ENCODE assay signal across 11 mouse cellular contexts in the genomic region with DNA sequence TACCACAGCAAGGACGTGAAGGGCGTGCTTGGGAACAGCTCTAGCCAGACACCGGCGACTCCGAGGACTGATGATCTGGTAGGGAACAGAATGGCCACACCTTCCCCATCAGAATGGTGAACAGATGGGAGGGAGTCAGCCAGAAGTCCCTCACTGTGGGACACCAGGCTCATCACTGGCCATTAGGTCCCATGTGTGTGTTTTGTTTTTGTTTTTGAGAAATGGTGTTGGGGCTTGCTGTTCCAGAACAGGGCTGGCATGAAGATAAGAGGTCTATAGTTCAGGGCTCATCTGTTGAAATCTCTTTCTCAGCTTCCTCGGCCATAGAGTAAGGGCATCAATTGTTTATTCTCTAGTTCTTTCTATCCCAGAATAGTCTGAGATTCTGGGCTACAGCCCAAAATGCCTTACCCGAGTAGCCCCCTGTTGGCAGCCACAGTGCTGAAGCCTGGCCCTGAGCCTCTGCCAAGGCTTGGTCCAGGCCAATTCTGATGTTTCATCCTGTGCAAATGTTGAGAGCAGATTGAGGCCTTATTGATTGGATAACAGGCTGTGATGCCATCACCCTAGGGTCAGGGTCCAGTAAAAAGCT. TPM values are rescaled to one million over a fixed set of nuclear protein-coding genes. Genes with fewer than 3 reads are reported as not detected.
A peak's percentile ranks its signal among the peaks of the same experiment; 100 is the strongest.
DNase-seq lines count a peak whose midpoint lies in the region; ATAC-seq and TF ChIP-seq lines count a peak whose summit lies in the region.
"Had no signal": no experiment of that assay in that cellular context is flagged by ENCODE, and none has a peak within 500 bp of the region (broad histone marks: within the 10 kb centered on the region; RNA-seq: fewer than 3 reads in every experiment).

No protein-coding gene starts in this region.

- peak overlapping the region; percentile 61 for H3K27ac ChIP-seq in forebrain, embryonic 15.5 days (replicated peaks)
- no peak overlapping the region for H3K27ac ChIP-seq in forebrain, embryonic 10.5 days
- H3K27ac ChIP-seq in stomach, postnatal 0 days (replicated peaks) = no peak overlapping the region
- H3K27ac ChIP-seq in liver, embryonic 11.5 days (ENCODE audit: low read depth, low read length) = no peak overlapping the region

- no peaks in the 10 kb centered on the region for H3K36me3 ChIP-seq in forebrain, embryonic 15.5 days
- H3K36me3 ChIP-seq in forebrain, embryonic 10.5 days (replicated peaks) = peaks cover 9% of the 10 kb centered on the region; the same call in 1 of the 2 replicates
- peaks cover 4% of the 10 kb centered on the region; the same call in 1 of the 2 replicates for H3K36me3 ChIP-seq in stomach, postnatal 0 days (ENCODE audit: control insufficient read depth, insufficient read depth, low read length)
- H3K36me3 ChIP-seq in liver, embryonic 11.5 days (ENCODE audit: control insufficient read depth, insufficient read depth, low read length) = no peaks in the 10 kb centered on the region

- ATAC-seq in forebrain, embryonic 15.5 days (replicated peaks) = peak; percentile 5; the same call in 1 of the 2 replicates
- no peak for ATAC-seq in stomach, postnatal 0 days (ENCODE audit: low FRiP score, low TSS enrichment)
- ATAC-seq in liver, embryonic 11.5 days (replicated peaks; ENCODE audit: low FRiP score) = no peak

- WGBS in forebrain, embryonic 15.5 days = 67% methylated on average over 7 of the region's 7 CpGs
- 87% methylated on average over 7 of the region's 7 CpGs for WGBS in forebrain, embryonic 10.5 days
- WGBS in stomach, postnatal 0 days = 63% methylated on average over 7 of the region's 7 CpGs
- 82% methylated on average over 7 of the region's 7 CpGs for WGBS in liver, embryonic 11.5 days

- TF ChIP-seq EP300 in stomach, postnatal 0 days (optimal IDR thresholded peaks at IDR 0.05) = no peak

- no peak for DNase-seq in forebrain, embryonic 10.5 days (ENCODE audit: extremely low spot score, low spot score)
- peak; percentile 83 to 85 for DNase-seq in right cerebral cortex, postnatal 10 days (ENCODE audit: low spot score in 2 of 2)
- no peak for DNase-seq in right cerebral cortex, postnatal 25 days
- peak; percentile 73 to 81 for DNase-seq in layer of hippocampus, postnatal 10 days (ENCODE audit: low spot score in 2 of 2)
- no peak for DNase-seq in stomach, postnatal 0 days (ENCODE audit: low spot score)
- DNase-seq in adrenal gland, adult 8-10 months = no peak
- no peak for DNase-seq in liver, embryonic 11.5 days (ENCODE audit: low spot score)

- H3K27me3 ChIP-seq in forebrain, embryonic 15.5 days = no peaks in the 10 kb centered on the region
- H3K27me3 ChIP-seq in forebrain, embryonic 10.5 days (ENCODE audit: poor library complexity, severe bottlenecking) = peaks cover 23% of the 10 kb centered on the region
- no peaks in the 10 kb centered on the region for H3K27me3 ChIP-seq in stomach, postnatal 0 days (ENCODE audit: control insufficient read depth, insufficient read depth, low read length)
- H3K27me3 ChIP-seq in liver, embryonic 11.5 days (replicated peaks; ENCODE audit: control insufficient read depth, insufficient read depth, low read length) = peaks cover 25% of the 10 kb centered on the region

- peak; percentile 28 for TF ChIP-seq CTCF in stomach, postnatal 0 days (IDR thresholded peaks at IDR 0.05; ENCODE audit: low read depth)

- no peaks in the 10 kb centered on the region for H3K9me3 ChIP-seq in forebrain, embryonic 15.5 days
- H3K9me3 ChIP-seq in forebrain, embryonic 10.5 days = no peaks in the 10 kb centered on the region
- no peaks in the 10 kb centered on the region for H3K9me3 ChIP-seq in stomach, postnatal 0 days (ENCODE audit: control insufficient read depth, low read length)
- H3K9me3 ChIP-seq in liver, embryonic 11.5 days (ENCODE audit: control insufficient read depth, low read length) = no peaks in the 10 kb centered on the region

- no peak overlapping the region for H3K9ac ChIP-seq in forebrain, embryonic 15.5 days (replicated peaks)
- H3K9ac ChIP-seq in stomach, postnatal 0 days (ENCODE audit: low read length) = no peak overlapping the region
- H3K9ac ChIP-seq in liver, embryonic 11.5 days (ENCODE audit: low read depth, low read length) = no peak overlapping the region

- no peak overlapping the region for H3K4me3 ChIP-seq in forebrain, embryonic 15.5 days
- H3K4me3 ChIP-seq in forebrain, embryonic 10.5 days = no peak overlapping the region
- no peak overlapping the region for H3K4me3 ChIP-seq in stomach, postnatal 0 days (ENCODE audit: low read depth, low read length)
- H3K4me3 ChIP-seq in liver, embryonic 11.5 days (ENCODE audit: low read depth, low read length) = no peak overlapping the region

- H3K4me2 ChIP-seq in forebrain, embryonic 15.5 days (replicated peaks) = no peak overlapping the region
- H3K4me2 ChIP-seq in stomach, postnatal 0 days (replicated peaks; ENCODE audit: low read depth) = no peak overlapping the region
- H3K4me2 ChIP-seq in liver, embryonic 11.5 days = no peak overlapping the region

- peaks cover 43% of the 10 kb centered on the region for H3K4me1 ChIP-seq in forebrain, embryonic 15.5 days
- H3K4me1 ChIP-seq in forebrain, embryonic 10.5 days = peaks cover 57% of the 10 kb centered on the region
- 0 out of 2 replicates have a peak, but pooled peaks cover 2% of the 10 kb centered on the region for H3K4me1 ChIP-seq in stomach, postnatal 0 days (replicated peaks; ENCODE audit: control insufficient read depth, insufficient read depth)
- peaks cover 26% of the 10 kb centered on the region for H3K4me1 ChIP-seq in liver, embryonic 11.5 days (replicated peaks; ENCODE audit: control insufficient read depth, insufficient read depth, low read length)

RNA-seq across cellular contexts. Expression of gene Tppp3, which starts 4.5 kb away (rescaled TPM):
- 35.1 and 54.8 TPM in 2 replicates for polyA plus RNA-seq in forebrain, embryonic 15.5 days (2015; fragmentation: Nextera tagmentation; extraction: Ambion mirVana)
- polyA plus RNA-seq in forebrain, embryonic 10.5 days (2016; fragmentation: Nextera tagmentation; extraction: Ambion mirVana) = 23.3 and 23.9 TPM in 2 replicates
- total RNA-seq in layer of hippocampus, postnatal 10 days (2021) = 10 to 100 TPM; 34.5 to 40.0 TPM
- polyA plus RNA-seq in stomach, postnatal 0 days (2015; fragmentation: Nextera tagmentation; extraction: Ambion mirVana) = 89.9 and 99.8 TPM in 2 replicates
- total RNA-seq in adrenal gland, adult 8-10 months (2022) = 10 to 100 TPM; 28.3 to 40.2 (median 33.0) TPM
- polyA plus RNA-seq in liver, embryonic 11.5 days (2014; fragmentation: Nextera tagmentation; extraction: Ambion mirVana) = 3.1 and 3.2 TPM in 2 replicates

RNA-seq across cellular contexts. Expression of gene Zdhhc1, which starts 29.9 kb away (rescaled TPM):
- polyA plus RNA-seq in forebrain, embryonic 15.5 days (2015; fragmentation: Nextera tagmentation; extraction: Ambion mirVana) = 28.8 and 31.3 TPM in 2 replicates
- polyA plus RNA-seq in forebrain, embryonic 10.5 days (2016; fragmentation: Nextera tagmentation; extraction: Ambion mirVana) = 12.9 and 18.5 TPM in 2 replicates
- 10 to 100 TPM; 17.5 to 20.4 TPM for total RNA-seq in layer of hippocampus, postnatal 10 days (2021)
- polyA plus RNA-seq in stomach, postnatal 0 days (2015; fragmentation: Nextera tagmentation; extraction: Ambion mirVana) = 15.6 and 17.2 TPM in 2 replicates
- total RNA-seq in adrenal gland, adult 8-10 months (2022) = 10 to 100 TPM; 20.6 to 40.1 (median 31.3) TPM
- polyA plus RNA-seq in liver, embryonic 11.5 days (2014; fragmentation: Nextera tagmentation; extraction: Ambion mirVana) = 6.4 and 8.9 TPM in 2 replicates

RNA-seq across cellular contexts. Expression of gene Hsd11b2, which starts 51.8 kb away (rescaled TPM):
- polyA plus RNA-seq in forebrain, embryonic 15.5 days (2015; fragmentation: Nextera tagmentation; extraction: Ambion mirVana) = 1.4 and 1.7 TPM in 2 replicates
- polyA plus RNA-seq in forebrain, embryonic 10.5 days (2016; fragmentation: Nextera tagmentation; extraction: Ambion mirVana) = 12.3 and 15.6 TPM in 2 replicates
- under 1 TPM in 1 of 2 experiments, not detected in 1; 0.18 TPM for total RNA-seq in layer of hippocampus, postnatal 10 days (2021)
- 2.5 and 2.8 TPM in 2 replicates for polyA plus RNA-seq in stomach, postnatal 0 days (2015; fragmentation: Nextera tagmentation; extraction: Ambion mirVana)
- total RNA-seq in adrenal gland, adult 8-10 months (2022) = under 1 TPM; 0.56 to 0.98 (median 0.82) TPM
- 13.8 and 16.4 TPM in 2 replicates for polyA plus RNA-seq in liver, embryonic 11.5 days (2014; fragmentation: Nextera tagmentation; extraction: Ambion mirVana)
- total RNA-seq: neutrophil, adult 5-6 weeks had no signal

RNA-seq across cellular contexts. Expression of gene Lrrc36, which starts 53.4 kb away (rescaled TPM):
- 0.52 and 0.88 TPM in 2 replicates for polyA plus RNA-seq in forebrain, embryonic 15.5 days (2015; fragmentation: Nextera tagmentation; extraction: Ambion mirVana)
- 0.36 and 0.93 TPM in 2 replicates for polyA plus RNA-seq in forebrain, embryonic 10.5 days (2016; fragmentation: Nextera tagmentation; extraction: Ambion mirVana)
- 1 to 10 TPM in 1 of 2 experiments, under 1 TPM in 1; 0.98 to 1.4 TPM for total RNA-seq in layer of hippocampus, postnatal 10 days (2021)
- 0.08 and 0.19 TPM in 2 replicates for polyA plus RNA-seq in stomach, postnatal 0 days (2015; fragmentation: Nextera tagmentation; extraction: Ambion mirVana)
- 10 to 100 TPM in 1 of 4 experiments, 1 to 10 TPM in 3; 4.1 to 10.1 (median 7.0) TPM for total RNA-seq in adrenal gland, adult 8-10 months (2022)
- polyA plus RNA-seq in liver, embryonic 11.5 days (2014; fragmentation: Nextera tagmentation; extraction: Ambion mirVana) = 0.19 TPM in 1 of 2 replicates, not detected in the other
- total RNA-seq: neutrophil, adult 5-6 weeks had no signal
- polyA plus RNA-seq: limb, embryonic 11.5 days had no signal

RNA-seq across cellular contexts. Expression of gene Kctd19, which starts 53.5 kb away (rescaled TPM):
- 0.10 TPM in 1 of 2 replicates, not detected in the other for polyA plus RNA-seq in forebrain, embryonic 15.5 days (2015; fragmentation: Nextera tagmentation; extraction: Ambion mirVana)
- polyA plus RNA-seq in forebrain, embryonic 10.5 days (2016; fragmentation: Nextera tagmentation; extraction: Ambion mirVana) = not detected in 2 replicates
- not detected for total RNA-seq in layer of hippocampus, postnatal 10 days (2021)
- not detected in 2 replicates for polyA plus RNA-seq in stomach, postnatal 0 days (2015; fragmentation: Nextera tagmentation; extraction: Ambion mirVana)
- total RNA-seq in adrenal gland, adult 8-10 months (2022) = under 1 TPM in 1 of 4 experiments, not detected in 3; 0.15 TPM
- not detected in 2 replicates for polyA plus RNA-seq in liver, embryonic 11.5 days (2014; fragmentation: Nextera tagmentation; extraction: Ambion mirVana)
- total RNA-seq: adrenal gland, postnatal 36 days; neutrophil, adult 5-6 weeks had no signal
- polyA plus RNA-seq: limb, embryonic 11.5 days had no signal

Comparison
In these comparisons a context has a peak if more than half of its experiments do, and no peak if none do; other contexts are left out.
1. DNase-seq: peak in right cerebral cortex, postnatal 10 days (2 of 2) and layer of hippocampus, postnatal 10 days (2 of 2); none in forebrain, embryonic 10.5 days (single experiment), right cerebral cortex, postnatal 25 days (single experiment), stomach, postnatal 0 days (single experiment), adrenal gland, adult 8-10 months (single experiment) and liver, embryonic 11.5 days (single experiment).